Mouse (Mus musculus) CH12.LX (cell line): ENCODE measurements around the gene 4931428L18Rik. TPM values are rescaled to one million over a fixed set of nuclear protein-coding genes. Genes with fewer than 3 reads are reported as not detected.

Experiments
- DNase-seq: peaks from one replicate; pipeline ENCODE4 v3.0.0-alpha.2; 2013; ENCODE audit errors: extremely low read depth
- H3K27ac ChIP-seq: 2 replicates; pipeline ENCODE4 v1.5.1; 2012; ENCODE audit warnings: low read depth, mild to moderate bottlenecking, control low read depth, moderate library complexity; ENCODE audit not compliant: insufficient read depth
- H3K27me3 ChIP-seq: replicated peaks from 2 replicates; pipeline ENCODE3; 2012; ENCODE audit warnings: inconsistent platforms
- H3K36me3 ChIP-seq, 2 experiments: replicated peaks in 1 of 2; 2 replicates each; pipeline versions ENCODE3 to v1.6.1; 2012; ENCODE audit warnings: inconsistent platforms in 1 of 2, low read length in 1 of 2, mild to moderate bottlenecking in 1 of 2, mixed read lengths in 1 of 2, moderate library complexity in 1 of 2; ENCODE audit not compliant: control insufficient read depth in 1 of 2, insufficient read depth in 1 of 2
- H3K4me1 ChIP-seq, 2 experiments: 2 replicates each; pipeline ENCODE4 v1.6.1; 2012; ENCODE audit warnings: inconsistent platforms in 1 of 2, moderate library complexity in 1 of 2; ENCODE audit not compliant: insufficient read depth in 2 of 2, control insufficient read depth in 1 of 2
- H3K4me2 ChIP-seq: 2 replicates; pipeline ENCODE4 v1.6.1; 2012; ENCODE audit warnings: low read depth, mild to moderate bottlenecking, control low read depth; ENCODE audit not compliant: poor library complexity, insufficient read depth, severe bottlenecking
- H3K4me3 ChIP-seq, 3 experiments: fragments of 150-350 bp in 1 of 3; sonication (generic) in 1 of 3; replicated peaks in 1 of 3; 2 replicates each; pipeline versions ENCODE3 to v1.5.1; 2011 to 2012; ENCODE audit warnings: low read depth in 2 of 3, low read length in 2 of 3, mild to moderate bottlenecking in 2 of 3, moderate library complexity in 2 of 3, control low read depth in 1 of 3, improper control_type of control experiment in 1 of 3, inconsistent platforms in 1 of 3, mixed read lengths in 1 of 3; ENCODE audit not compliant: poor library complexity in 1 of 3
- H3K79me2 ChIP-seq: replicated peaks from 2 replicates; pipeline ENCODE4 v1.6.1; 2012; ENCODE audit warnings: mild to moderate bottlenecking, moderate library complexity; ENCODE audit not compliant: control insufficient read depth, poor library complexity, insufficient read depth, severe bottlenecking; ENCODE audit errors: extremely low read depth
- H3K9ac ChIP-seq: 2 replicates; pipeline ENCODE4 v1.6.1; 2012; ENCODE audit warnings: low read depth, mild to moderate bottlenecking, control low read depth, moderate library complexity; ENCODE audit not compliant: insufficient read depth
- H3K9me3 ChIP-seq: replicated peaks from 2 replicates; pipeline ENCODE3; 2012; ENCODE audit warnings: low read length, inconsistent platforms, mixed read lengths
- CHD1 ChIP-seq: IDR thresholded peaks from 2 replicates; pipeline ENCODE4 v1.6.1; 2012; ENCODE audit warnings: low read depth, low read length, improper control_type of control experiment, inconsistent platforms
- ELF1 ChIP-seq: IDR thresholded peaks from 2 replicates; pipeline ENCODE4 v1.6.1; 2014; ENCODE audit warnings: low read depth, mild to moderate bottlenecking, inconsistent platforms, low read length, improper control_type of control experiment
- EP300 ChIP-seq: IDR thresholded peaks from 2 replicates; pipeline ENCODE4 v1.6.1; 2011; ENCODE audit warnings: low read length, improper control_type of control experiment
- GABPA ChIP-seq: IDR thresholded peaks from 2 replicates; pipeline ENCODE4 v1.6.1; 2012; ENCODE audit warnings: low read depth, low read length, improper control_type of control experiment, inconsistent platforms; ENCODE audit not compliant: insufficient replicate concordance
- HCFC1 ChIP-seq: IDR thresholded peaks from 2 replicates; pipeline ENCODE4 v1.6.1; 2012; ENCODE audit warnings: low read depth, mild to moderate bottlenecking, inconsistent platforms, low read length, improper control_type of control experiment
- IRF4 ChIP-seq: IDR thresholded peaks from 2 replicates; pipeline ENCODE4 v1.6.1; 2014; ENCODE audit warnings: low read depth, mild to moderate bottlenecking, inconsistent platforms, low read length, improper control_type of control experiment
- JUN ChIP-seq: IDR thresholded peaks from 2 replicates; pipeline ENCODE4 v1.6.1; 2011; ENCODE audit warnings: low read depth, mild to moderate bottlenecking, low read length, improper control_type of control experiment, moderate library complexity; ENCODE audit not compliant: insufficient read depth
- JUND ChIP-seq: conservative IDR thresholded peaks from 2 replicates; pipeline ENCODE4 v1.6.1; 2011; ENCODE audit warnings: low read depth, low read length, improper control_type of control experiment
- MEF2A ChIP-seq: IDR thresholded peaks from 2 replicates; pipeline ENCODE4 v1.6.1; 2014; ENCODE audit warnings: low read depth, mild to moderate bottlenecking, inconsistent platforms, low read length, improper control_type of control experiment, borderline replicate concordance
- MXI1 ChIP-seq: IDR thresholded peaks from 2 replicates; pipeline ENCODE4 v1.6.1; 2011; ENCODE audit warnings: mild to moderate bottlenecking, low read depth, low read length, improper control_type of control experiment
- NELFE ChIP-seq: IDR thresholded peaks from 2 replicates; pipeline ENCODE4 v1.6.1; 2011; ENCODE audit warnings: low read depth, low read length, improper control_type of control experiment
- NRF1 ChIP-seq: IDR thresholded peaks from 2 replicates; pipeline ENCODE4 v1.6.1; 2014; ENCODE audit warnings: low read depth, mild to moderate bottlenecking, inconsistent platforms, low read length, improper control_type of control experiment, moderate library complexity
- PAX5 ChIP-seq: IDR thresholded peaks from 2 replicates; pipeline ENCODE4 v1.6.1; 2012; ENCODE audit warnings: low read length, inconsistent platforms, mixed read lengths
- POLR2A ChIP-seq: IDR thresholded peaks from 2 replicates; pipeline ENCODE4 v1.6.1; 2011; ENCODE audit warnings: low read depth, mild to moderate bottlenecking, improper control_type of control experiment, low read length
- RAD21 ChIP-seq: IDR thresholded peaks from 2 replicates; pipeline ENCODE4 v1.6.1; 2011; ENCODE audit warnings: low read depth, mild to moderate bottlenecking, low read length, improper control_type of control experiment, moderate library complexity
- RCOR1 ChIP-seq: conservative IDR thresholded peaks from 2 replicates; pipeline ENCODE4 v1.6.1; 2012; ENCODE audit warnings: low read depth, mild to moderate bottlenecking, inconsistent platforms, low read length, improper control_type of control experiment
- SIN3A ChIP-seq: IDR thresholded peaks from 2 replicates; pipeline ENCODE4 v1.6.1; 2012; ENCODE audit warnings: low read length, improper control_type of control experiment, inconsistent platforms
- SMC3 ChIP-seq: IDR thresholded peaks from 2 replicates; pipeline ENCODE4 v1.6.1; 2011; ENCODE audit warnings: low read depth, low read length, improper control_type of control experiment
- TBP ChIP-seq: conservative IDR thresholded peaks from 2 replicates; pipeline ENCODE4 v1.6.1; 2011; ENCODE audit warnings: low read depth, low read length, improper control_type of control experiment
- TCF12 ChIP-seq: IDR thresholded peaks from 2 replicates; pipeline ENCODE4 v1.6.1; 2014; ENCODE audit warnings: low read depth, mild to moderate bottlenecking, inconsistent platforms, low read length, improper control_type of control experiment
- ZNF384 ChIP-seq: IDR thresholded peaks from 2 replicates; pipeline ENCODE4 v1.6.1; 2012; ENCODE audit warnings: low read depth, low read length, improper control_type of control experiment, inconsistent platforms
- dilution Hi-C: fragments of 300-500 bp; cut with MboI; formaldehyde crosslinking; loops from 2 replicates; pipeline ENCODE4 v1.14.3; 2020; ENCODE audit warnings: low sequenced_read_pairs; ENCODE audit not compliant: extremely low pct_unique_long_range_greater_than_20kb, extremely low pct_ligation_motif_present
- in situ Hi-C: fragments of 300-500 bp; cut with MboI; formaldehyde crosslinking; loops from 3 replicates; pipeline ENCODE4 v1.14.3; 2019; ENCODE audit warnings: low sequenced_read_pairs, low pct_ligation_motif_present, low pct_unique_long_range_greater_than_20kb, mixed read lengths
- polyA plus RNA-seq: library from polyadenylated mRNA; unstranded; fragments of >175 nt; gene quantifications from 2 replicates; pipeline ENCODE4 v1.2.1, GENCODE M21; 2012; ENCODE audit warnings: low read depth; ENCODE audit not compliant: insufficient read length
- total RNA-seq, 2 experiments: library from RNA; depleted of rRNA; stranded (reverse); fragments of 300-350 nt in 1 of 2; fragments of >200 nt in 1 of 2; gene quantifications; 2 replicates each; pipeline ENCODE4 v1.2.3; 2012 to 2014

4931428L18Rik gene
- total RNA-seq (2012; rRNA removed) (3.0 and 4.6 TPM in 2 replicates), total RNA-seq (2014; rRNA removed) (9.3 and 9.7 TPM in 2 replicates), polyA plus RNA-seq (11.0 and 13.1 TPM in 2 replicates)

DNA sequence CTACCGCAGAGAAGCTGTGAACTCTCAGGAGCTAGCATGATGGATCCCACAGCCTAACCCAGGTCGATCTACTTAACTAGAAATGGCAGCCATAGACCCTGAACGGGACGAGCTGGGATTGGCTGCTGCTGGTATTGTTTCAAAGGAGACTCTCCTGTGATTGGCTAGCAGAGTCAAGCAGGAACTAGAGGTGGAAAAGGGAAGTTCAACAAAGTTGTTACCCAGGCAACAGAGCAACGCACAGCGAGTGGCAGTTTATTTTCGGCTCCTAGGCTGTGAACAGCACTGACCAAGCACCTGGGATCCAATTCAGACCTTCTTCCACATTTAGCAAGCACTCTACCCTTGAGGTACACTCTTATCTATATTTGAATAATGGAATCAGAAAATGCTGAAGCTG lies at the start of gene 4931428L18Rik, which contains the start of gene Pih1d3:
Gene 4931428L18Rik (minus strand): TSS at position 121 of the 400 bp plus-strand sequence.
Gene Pih1d3 (plus strand): TSS at position 275 of the 400 bp plus-strand sequence.
- Histone ChIP-seq H3K27me3 (no peaks in the 10 kb centered on the region), H3K9me3 (no peaks in the 10 kb centered on the region), H3K4me3 (peak within 1 kb of the TSS; percentile 68 to 75 (median 70)), H3K36me3 (peaks cover 0 to 5% of the 10 kb centered on the region in 2 experiments), H3K79me2 (no peaks in the 10 kb centered on the region), H3K27ac (no peak within 1 kb of the TSS), H3K4me2 (peak within 1 kb of the TSS; percentile 84), H3K9ac (peak within 1 kb of the TSS; percentile 63; the same call in 1 of the 2 replicates), H3K4me1 (peaks cover 3 to 20% of the 10 kb centered on the region in 2 experiments; a peak in 2 of 4 replicates)
- dilution Hi-C loops: no loop called here
- peak; percentile 84 for TF ChIP-seq ELF1
- TF ChIP-seq RAD21: no peak
- TF ChIP-seq RCOR1: no peak
- TF ChIP-seq JUND: no peak
- no peak for TF ChIP-seq NELFE
- TF ChIP-seq POLR2A: peak; percentile 52
- peak; percentile 17; the same call in 1 of the 2 replicates for TF ChIP-seq TCF12
- peak; percentile 28; the same call in 1 of the 2 replicates for TF ChIP-seq HCFC1
- no peak for TF ChIP-seq CHD1
- TF ChIP-seq SIN3A: peak; percentile 89
- no peak for TF ChIP-seq ZNF384
- peak; percentile 76 for TF ChIP-seq MXI1
- peak; percentile 56; the same call in 1 of the 2 replicates for TF ChIP-seq TBP
- TF ChIP-seq MEF2A: peak; percentile 76
- no peak for TF ChIP-seq NRF1
- TF ChIP-seq GABPA: no peak
- TF ChIP-seq EP300: no peak
- no peak for TF ChIP-seq JUN
- no peak for TF ChIP-seq PAX5
- TF ChIP-seq IRF4: no peak
- no peak for TF ChIP-seq SMC3
- in situ Hi-C loops: no loop called here
- peak; percentile 95 for DNase-seq
